In the genomic region with DNA sequence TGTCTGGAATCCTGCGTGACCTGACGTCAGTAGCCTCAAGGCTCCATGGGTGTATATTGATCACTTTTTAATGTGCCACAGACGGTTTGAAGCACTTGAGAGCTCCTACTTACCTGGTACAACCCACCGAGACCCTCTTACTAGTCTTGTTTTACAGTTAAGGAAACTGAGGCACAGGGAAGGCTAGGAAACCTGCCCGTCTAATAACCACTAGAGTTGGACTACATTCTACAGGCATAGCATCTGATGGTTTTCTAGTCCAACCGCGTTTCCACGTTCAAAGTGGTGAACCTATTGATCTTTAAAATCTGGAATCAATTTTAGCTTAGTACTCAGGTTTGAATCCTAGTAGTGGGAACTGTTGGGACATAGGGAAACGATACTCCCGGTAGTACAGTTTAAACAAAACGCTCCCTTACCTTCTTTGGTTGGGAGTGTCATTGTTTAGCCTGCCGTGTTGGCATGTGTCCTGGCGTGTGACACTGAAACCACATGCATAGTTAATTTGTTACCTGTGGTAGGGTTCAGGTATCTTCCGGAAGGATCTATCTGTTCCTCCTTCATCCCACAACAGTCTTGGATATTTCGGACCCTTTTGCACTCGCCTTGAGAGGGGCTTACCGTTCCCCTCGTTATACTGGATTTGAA, we compare ENCODE assay signal across 8 mouse cellular contexts. TPM values are rescaled to one million over a fixed set of nuclear protein-coding genes. Genes with fewer than 3 reads are reported as not detected.
A peak's percentile ranks its signal among the peaks of the same experiment; 100 is the strongest.
DNase-seq lines count a peak whose midpoint lies in the region; ATAC-seq and TF ChIP-seq lines count a peak whose summit lies in the region.

No protein-coding gene starts in this region.

- H3K36me3 ChIP-seq in hindbrain, embryonic 12.5 days = peaks cover 30% of the 10 kb centered on the region
- H3K36me3 ChIP-seq in liver, embryonic 11.5 days (ENCODE audit: control insufficient read depth, insufficient read depth, low read length) = peaks cover 17% of the 10 kb centered on the region

- H3K9ac ChIP-seq in hindbrain, embryonic 12.5 days = peak overlapping the region; percentile 95
- peak overlapping the region; percentile 92 for H3K9ac ChIP-seq in liver, embryonic 11.5 days (ENCODE audit: low read depth, low read length)

- WGBS in bone marrow, adult 2 months = 31% methylated on average over 18 of the region's 18 CpGs
- WGBS in hindbrain, embryonic 12.5 days = 29% methylated on average over 18 of the region's 18 CpGs
- 24% methylated on average over 18 of the region's 18 CpGs for WGBS in liver, embryonic 11.5 days

- no peak for TF ChIP-seq CTCF in bone marrow, adult 2 months (IDR thresholded peaks at IDR 0.05; ENCODE audit: control insufficient read depth, insufficient read depth, low read length)

- peak overlapping the region; percentile 99 for H3K4me3 ChIP-seq in bone marrow, adult 2 months (replicated peaks; ENCODE audit: control insufficient read depth, low read depth, low read length)
- peak overlapping the region; percentile 95 for H3K4me3 ChIP-seq in hindbrain, embryonic 12.5 days
- H3K4me3 ChIP-seq in liver, embryonic 11.5 days (ENCODE audit: low read depth, low read length) = peak overlapping the region; percentile 86

- H3K27me3 ChIP-seq in hindbrain, embryonic 12.5 days = no peaks in the 10 kb centered on the region
- H3K27me3 ChIP-seq in liver, embryonic 11.5 days (replicated peaks; ENCODE audit: control insufficient read depth, insufficient read depth, low read length) = no peaks in the 10 kb centered on the region

- peak overlapping the region; percentile 77 for H3K4me2 ChIP-seq in hindbrain, embryonic 12.5 days (replicated peaks)
- peak overlapping the region; percentile 79 for H3K4me2 ChIP-seq in liver, embryonic 11.5 days

- H3K4me1 ChIP-seq in bone marrow, adult 2 months (ENCODE audit: control insufficient read depth, insufficient read depth, low read length) = peaks cover 2% of the 10 kb centered on the region; the same call in 1 of the 2 replicates
- peaks cover 17% of the 10 kb centered on the region for H3K4me1 ChIP-seq in hindbrain, embryonic 12.5 days
- peaks cover 9% of the 10 kb centered on the region for H3K4me1 ChIP-seq in liver, embryonic 11.5 days (replicated peaks; ENCODE audit: control insufficient read depth, insufficient read depth, low read length)

- peak; percentile 26 for DNase-seq in heart, adult 8-10 months (ENCODE audit: low spot score)
- no peak for DNase-seq in heart, adult 9 months (ENCODE audit: low spot score in 2 of 2)
- DNase-seq in liver, embryonic 11.5 days (ENCODE audit: low spot score) = no peak
- DNase-seq in urinary bladder, postnatal 10 days (ENCODE audit: low spot score) = no peak
- DNase-seq in frontal cortex, postnatal 36 days (ENCODE audit: low spot score in 2 of 2) = no peak
- no peak for DNase-seq in ovary, postnatal 10 days (ENCODE audit: low spot score)

- TF ChIP-seq POLR2A in bone marrow, adult 2 months (IDR thresholded peaks at IDR 0.05; ENCODE audit: borderline replicate concordance, control insufficient read depth, low read depth, low read length) = no peak

- H3K27ac ChIP-seq in bone marrow, adult 2 months (ENCODE audit: control insufficient read depth, insufficient read depth, low read depth, low read length, poor library complexity) = peak overlapping the region; percentile 98
- peak overlapping the region; percentile 98 for H3K27ac ChIP-seq in hindbrain, embryonic 12.5 days
- peak overlapping the region; percentile 95 for H3K27ac ChIP-seq in liver, embryonic 11.5 days (ENCODE audit: low read depth, low read length)

- no peaks in the 10 kb centered on the region for H3K9me3 ChIP-seq in hindbrain, embryonic 12.5 days (replicated peaks)
- H3K9me3 ChIP-seq in liver, embryonic 11.5 days (ENCODE audit: control insufficient read depth, low read length) = no peaks in the 10 kb centered on the region

- no peak for ATAC-seq in hindbrain, embryonic 12.5 days (ENCODE audit: low FRiP score)
- ATAC-seq in liver, embryonic 11.5 days (replicated peaks; ENCODE audit: low FRiP score) = no peak

RNA-seq across cellular contexts. Expression of gene Nhlrc2, which starts 1.1 kb away (rescaled TPM):
- 10 to 100 TPM; 25.7 to 28.2 (median 27.7) TPM for total RNA-seq in heart, adult 8-10 months (2022)
- polyA plus RNA-seq in bone marrow, adult 2 months (2011; ENCODE audit: insufficient read depth, insufficient read length, low replicate concordance, missing spikeins) = 5.1 and 7.1 TPM in 2 replicates
- 13.3 and 15.0 TPM in 2 replicates for polyA plus RNA-seq in hindbrain, embryonic 12.5 days (2016; fragmentation: Nextera tagmentation; extraction: Ambion mirVana)
- polyA plus RNA-seq in liver, embryonic 11.5 days (2014; fragmentation: Nextera tagmentation; extraction: Ambion mirVana) = 14.1 and 15.5 TPM in 2 replicates

RNA-seq across cellular contexts. Expression of gene Dclre1a, which starts 1.1 kb away (rescaled TPM):
- total RNA-seq in heart, adult 8-10 months (2022) = 10 to 100 TPM in 2 of 4 experiments, 1 to 10 TPM in 2; 7.4 to 12.5 (median 10.6) TPM
- polyA plus RNA-seq in bone marrow, adult 2 months (2011; ENCODE audit: insufficient read depth, insufficient read length, low replicate concordance, missing spikeins) = 8.4 and 10.7 TPM in 2 replicates
- 16.7 and 19.7 TPM in 2 replicates for polyA plus RNA-seq in hindbrain, embryonic 12.5 days (2016; fragmentation: Nextera tagmentation; extraction: Ambion mirVana)
- 25.7 and 29.2 TPM in 2 replicates for polyA plus RNA-seq in liver, embryonic 11.5 days (2014; fragmentation: Nextera tagmentation; extraction: Ambion mirVana)
